Mouse (Mus musculus) lung, embryonic 14.5 days (tissue): ENCODE results near the gene Il15ra. TPM values are rescaled to one million over a fixed set of nuclear protein-coding genes. Genes with fewer than 3 reads are reported as not detected.

ENCODE experiments used
- ATAC-seq: fragments of 200-750 bp; cut with Nextera tagmentation; 2 replicates; pipeline ENCODE4 v1.8.0; 2017; ENCODE audit warnings: mild to moderate bottlenecking, moderate TSS enrichment, moderate library complexity; ENCODE audit not compliant: insufficient read depth
- DNase-seq: peaks from one replicate; pipeline ENCODE4 v3.0.0-alpha.2; 2015
- H3K27ac ChIP-seq: fragments of 300-500 bp; sonication (generic); 2 replicates; pipeline ENCODE4 v1.5.1; 2014; ENCODE audit warnings: low read depth, mild to moderate bottlenecking, moderate library complexity
- H3K27me3 ChIP-seq: fragments of 300-500 bp; sonication (generic); 2 replicates; pipeline ENCODE4 v1.6.1; 2014; ENCODE audit warnings: low read length, control low read depth; ENCODE audit not compliant: insufficient read depth
- H3K36me3 ChIP-seq: fragments of 300-500 bp; sonication (generic); 2 replicates; pipeline ENCODE4 v1.6.1; 2014; ENCODE audit warnings: control low read depth; ENCODE audit not compliant: insufficient read depth
- H3K4me1 ChIP-seq: fragments of 300-500 bp; sonication (generic); 2 replicates; pipeline ENCODE4 v1.6.1; 2014; ENCODE audit warnings: antibody characterized with exemption, control low read depth; ENCODE audit not compliant: insufficient read depth
- H3K4me2 ChIP-seq: fragments of 300-500 bp; sonication (generic); 2 replicates; pipeline ENCODE4 v1.6.1; 2014; ENCODE audit warnings: mild to moderate bottlenecking
- H3K4me3 ChIP-seq: fragments of 300-500 bp; sonication (generic); 2 replicates; pipeline ENCODE4 v1.5.1; 2014; ENCODE audit warnings: low read depth, low read length
- H3K9ac ChIP-seq: fragments of 300-500 bp; sonication (generic); 2 replicates; pipeline ENCODE4 v1.6.1; 2014
- H3K9me3 ChIP-seq: fragments of 300-500 bp; sonication (generic); 2 replicates; pipeline ENCODE4 v1.6.1; 2016; ENCODE audit warnings: low read depth, low read length, control low read depth
- CTCF ChIP-seq: IDR thresholded peaks from 2 replicates; pipeline ENCODE4 v1.5.1; 2016; ENCODE audit warnings: antibody characterized with exemption, low read depth
- WGBS: fragments of 180-500 bp; shearing (Covaris S2); extraction: QIAGEN DNeasy Blood & Tissue Kit; methylation state at CpG from one replicate; pipeline ENCODE4 v1.1.7; 2014; 5-methylcytosine and 5-hydroxymethylcytosine counted together
- polyA plus RNA-seq: library from polyadenylated mRNA; unstranded; fragments of >200 nt; fragmentation: Nextera tagmentation; extraction: Ambion mirVana; gene quantifications from 2 replicates; pipeline ENCODE4 v1.2.1, GENCODE M21; 2014

Gene Il15ra
- polyA plus RNA-seq, 1 experiment from 2014 or later, result 1.6 TPM

- DNase-seq (no peak), ATAC-seq (no peak)
- no peak overlapping the region for H3K9ac ChIP-seq
- no peaks in the 10 kb centered on the region for H3K27me3 ChIP-seq
- H3K4me3 ChIP-seq, result no peak overlapping the region
- H3K4me1 ChIP-seq, result no peaks in the 10 kb centered on the region
- no peak overlapping the region for H3K27ac ChIP-seq
- WGBS, result 61% methylated on average over 8 of the region's 8 CpGs
- H3K4me2 ChIP-seq, result no peak overlapping the region
- no peak for TF ChIP-seq CTCF
- H3K9me3 ChIP-seq, result no peaks in the 10 kb centered on the region
- H3K36me3 ChIP-seq, result no peaks in the 10 kb centered on the region
Measured at GRCm38 (mm10) chr2:11690201-11690890, 14.7 kb upstream of the Il15ra start.

DNA sequence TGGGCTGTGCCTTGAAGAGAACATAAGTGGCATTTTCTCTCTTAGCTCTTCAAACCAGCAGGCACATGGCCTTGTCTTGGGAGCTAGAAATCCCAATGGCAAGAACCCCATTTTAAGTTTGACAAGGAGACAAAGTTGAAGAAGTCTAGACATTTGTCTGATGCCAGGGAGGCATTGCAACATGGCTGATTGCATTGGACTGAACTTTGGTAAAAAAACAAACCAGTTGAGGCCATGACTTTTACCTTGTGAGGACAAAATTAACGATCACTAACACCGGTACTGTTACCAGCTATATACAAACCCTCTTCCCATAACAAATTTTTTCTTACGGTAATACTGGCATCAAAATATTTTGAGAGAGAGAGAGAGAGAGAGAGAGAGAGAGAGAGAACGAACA is 11.7 kb upstream of the Il15ra start:
- Histone ChIP-seq H3K36me3 (no peaks in the 10 kb centered on the region), H3K9ac (no peak overlapping the region), H3K4me1 (no peaks in the 10 kb centered on the region), H3K27me3 (no peaks in the 10 kb centered on the region), H3K4me2 (no peak overlapping the region), H3K9me3 (no peaks in the 10 kb centered on the region), H3K27ac (no peak overlapping the region), H3K4me3 (no peak overlapping the region)
- no peak for TF ChIP-seq CTCF
- ATAC-seq, result no peak
- 86% methylated on average over 4 of the region's 4 CpGs for whole genome bisulfite sequencing
- DNase-seq, result no peak

DNA sequence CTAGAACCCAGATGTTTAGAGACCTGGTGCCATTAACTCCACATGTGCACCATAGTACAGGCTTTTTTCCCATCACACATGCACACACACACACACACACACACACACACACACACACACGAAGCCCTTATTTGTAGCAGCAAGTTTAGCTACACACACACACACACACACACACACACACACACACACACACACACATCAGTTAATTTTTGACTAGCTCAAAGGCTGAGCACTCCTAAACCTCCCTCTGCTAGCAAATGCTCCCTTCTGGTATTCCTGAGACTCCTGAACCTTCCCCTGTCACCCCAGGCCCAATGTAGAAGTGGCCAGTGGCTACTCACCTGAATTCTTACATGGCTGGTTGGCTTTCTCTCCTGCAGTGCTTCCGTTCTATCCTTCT is 11.0 kb upstream of the Il15ra start:
- no peak for DNase-seq
- no peak overlapping the region for H3K27ac ChIP-seq
- 73% methylated on average over 2 of the region's 2 CpGs for WGBS
- H3K4me2 ChIP-seq, result no peak overlapping the region
- no peak overlapping the region for H3K4me3 ChIP-seq
- H3K36me3 ChIP-seq, result no peaks in the 10 kb centered on the region
- no peak for ATAC-seq
- TF ChIP-seq CTCF, result no peak
- no peaks in the 10 kb centered on the region for H3K4me1 ChIP-seq
- H3K9ac ChIP-seq, result no peak overlapping the region
- H3K9me3 ChIP-seq, result no peaks in the 10 kb centered on the region
- no peaks in the 10 kb centered on the region for H3K27me3 ChIP-seq

GRCm38 (mm10) chr2:11695867-11696266 is 9.2 kb upstream of the Il15ra start:
- Histone ChIP-seq H3K4me3 (no peak overlapping the region), H3K9ac (no peak overlapping the region), H3K4me1 (no peaks in the 10 kb centered on the region), H3K36me3 (no peaks in the 10 kb centered on the region), H3K4me2 (no peak overlapping the region), H3K27me3 (no peaks in the 10 kb centered on the region), H3K9me3 (no peaks in the 10 kb centered on the region), H3K27ac (no peak overlapping the region)
- DNase-seq (no peak), ATAC-seq (no peak)
- no peak for TF ChIP-seq CTCF
- 63% methylated on average over 2 of the region's 2 CpGs for WGBS

DNA sequence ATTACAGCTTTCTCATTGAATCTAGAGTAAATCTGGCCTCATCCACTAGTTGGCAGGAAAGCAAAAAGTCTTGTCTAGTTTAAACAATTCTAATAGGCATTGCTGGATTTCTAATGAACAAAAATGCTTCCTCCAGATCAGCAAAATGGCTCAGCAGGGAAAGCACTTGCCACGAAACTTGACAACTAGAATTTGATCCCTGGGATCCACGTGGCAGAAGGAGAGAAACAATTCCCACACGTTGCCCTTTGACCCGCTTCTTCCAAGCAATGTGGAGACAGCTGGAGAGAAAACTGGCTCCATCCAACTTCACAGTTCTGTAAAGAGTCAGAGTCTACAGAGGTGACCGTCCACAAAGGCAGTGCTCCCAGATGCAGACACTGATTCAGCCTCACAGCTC is 6.1 kb upstream of the Il15ra start:
- Histone ChIP-seq H3K27me3 (no peaks in the 10 kb centered on the region), H3K9me3 (no peaks in the 10 kb centered on the region), H3K4me3 (no peak overlapping the region), H3K4me1 (no peaks in the 10 kb centered on the region), H3K4me2 (no peak overlapping the region), H3K9ac (no peak overlapping the region), H3K27ac (no peak overlapping the region), H3K36me3 (no peaks in the 10 kb centered on the region)
- no peak for TF ChIP-seq CTCF
- WGBS, result 48% methylated on average over 5 of the region's 5 CpGs
- DNase-seq, result no peak
- ATAC-seq, result no peak

GRCm38 (mm10) chr2:11699905-11700304 is 5.2 kb upstream of the Il15ra start:
- no peak overlapping the region for H3K27ac ChIP-seq
- H3K9ac ChIP-seq, result no peak overlapping the region
- ATAC-seq (no peak), DNase-seq (no peak)
- H3K27me3 ChIP-seq, result no peaks in the 10 kb centered on the region
- no peak overlapping the region for H3K4me3 ChIP-seq
- no peak overlapping the region for H3K4me2 ChIP-seq
- no peak for TF ChIP-seq CTCF
- H3K36me3 ChIP-seq, result no peaks in the 10 kb centered on the region
- H3K9me3 ChIP-seq, result no peaks in the 10 kb centered on the region
- H3K4me1 ChIP-seq, result no peaks in the 10 kb centered on the region
- 87% methylated on average over 2 of the region's 2 CpGs for WGBS

- no peak for TF ChIP-seq CTCF
- H3K9me3 ChIP-seq, result no peaks in the 10 kb centered on the region
- ATAC-seq (peak; percentile 33; the same call in 1 of the 2 replicates), DNase-seq (peak; percentile 23)
- H3K36me3 ChIP-seq, result no peaks in the 10 kb centered on the region
- WGBS, result 2% methylated on average over 28 of the region's 28 CpGs
- peak overlapping the region; percentile 64 for H3K9ac ChIP-seq
- H3K4me2 ChIP-seq, result peak overlapping the region; percentile 95
- 0 out of 2 replicates have a peak, but pooled peaks cover 3% of the 10 kb centered on the region for H3K27me3 ChIP-seq
- H3K4me1 ChIP-seq, result no peaks in the 10 kb centered on the region
- H3K4me3 ChIP-seq, result peak overlapping the region; percentile 60
- no peak overlapping the region for H3K27ac ChIP-seq
Measured at GRCm38 (mm10) chr2:11706030-11706745, 1.1 kb downstream of the Il15ra start.
